Mouse (Mus musculus): ENCODE data around the gene Lmf2. TPM values are rescaled to one million over a fixed set of nuclear protein-coding genes. Genes with fewer than 3 reads are reported as not detected.

Lmf2 gene
- polyA plus RNA-seq, 1 experiment from 2014 or later, result 43.0 TPM

DNA sequence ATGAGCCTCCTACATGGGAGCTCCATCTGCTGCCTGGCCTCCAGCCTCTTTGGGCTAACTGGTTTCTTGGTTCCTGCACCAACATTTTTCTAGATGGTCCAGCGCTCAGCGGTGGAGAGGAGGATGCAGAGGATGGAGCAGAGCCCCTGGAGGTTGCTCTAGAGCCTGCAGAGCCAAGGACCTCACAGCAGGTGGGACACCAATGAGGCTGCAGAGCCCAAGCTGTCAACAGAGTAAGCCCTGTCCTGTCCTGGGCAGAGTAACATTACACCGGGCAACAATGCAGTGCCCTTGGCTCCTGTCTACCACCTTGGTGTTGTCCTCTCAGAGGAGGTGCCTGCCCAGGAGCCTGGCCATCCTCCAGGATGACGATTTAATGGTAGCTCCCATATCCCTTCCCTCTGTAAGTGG lies 9.7 kb upstream of the Lmf2 start:
- Histone ChIP-seq H3K27me3 (no peaks in the 10 kb centered on the region), H3K36me3 (peaks cover 94% of the 10 kb centered on the region), H3K27ac (no peak overlapping the region), H3K9me3 (replicated peaks) (no peaks in the 10 kb centered on the region), H3K4me1 (replicated peaks) (no peaks in the 10 kb centered on the region), H3K9ac (no peak overlapping the region), H3K4me3 (no peak overlapping the region), H3K4me2 (no peak overlapping the region)
- 90% methylated on average over 4 of the region's 4 CpGs for WGBS
- ATAC-seq (replicated peaks; ENCODE audit: insufficient number of reproducible peaks, insufficient read depth, low FRiP score, low read depth), result no peak

DNA sequence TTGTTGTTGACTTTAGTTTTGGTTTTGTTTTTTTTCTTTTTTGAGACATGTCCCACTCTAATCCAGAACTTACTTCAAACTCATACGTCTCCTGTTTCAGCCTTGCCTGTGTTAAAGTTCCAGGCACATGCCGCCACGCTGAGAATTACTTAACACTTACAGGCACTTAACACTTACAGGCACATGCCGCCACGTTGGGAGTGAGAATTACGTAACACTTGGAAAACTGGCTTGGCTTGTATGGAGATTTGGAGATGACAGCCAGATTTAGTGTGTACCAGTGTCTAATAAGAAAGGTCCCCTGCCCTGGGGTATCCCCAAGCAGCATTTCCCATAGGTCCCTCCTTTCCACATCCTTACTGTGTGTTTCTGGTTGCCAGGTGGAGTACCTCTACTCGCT lies 7.6 kb upstream of the Lmf2 start:
- Histone ChIP-seq H3K36me3 (peaks cover 76% of the 10 kb centered on the region), H3K9ac (no peak overlapping the region), H3K27me3 (no peaks in the 10 kb centered on the region), H3K9me3 (replicated peaks) (no peaks in the 10 kb centered on the region), H3K27ac (no peak overlapping the region), H3K4me1 (replicated peaks) (peaks cover 11% of the 10 kb centered on the region), H3K4me2 (no peak overlapping the region), H3K4me3 (no peak overlapping the region)
- ATAC-seq (replicated peaks; ENCODE audit: insufficient number of reproducible peaks, insufficient read depth, low FRiP score, low read depth), result no peak
- 80% methylated on average over 7 of the region's 7 CpGs for WGBS

DNA sequence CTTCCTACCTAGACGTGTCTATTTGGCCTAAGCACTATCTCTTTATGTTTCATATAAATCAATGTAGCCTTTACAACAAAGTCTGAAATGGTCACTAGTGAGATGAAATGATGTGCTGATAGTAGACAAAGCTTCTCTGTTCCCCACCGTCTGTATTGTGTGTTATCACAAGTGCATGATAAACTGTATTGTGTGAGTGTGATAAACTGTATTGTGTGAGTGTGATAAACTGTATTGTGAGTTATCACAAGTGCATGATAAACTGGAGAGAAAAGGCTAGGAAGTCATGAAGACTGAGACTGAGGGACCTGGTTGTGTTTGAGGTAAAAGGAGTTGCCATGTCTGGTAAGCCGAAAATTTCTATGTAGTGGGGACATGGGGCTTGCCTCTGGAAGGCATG lies 3.3 kb upstream of the Lmf2 start:
- no peaks in the 10 kb centered on the region for H3K9me3 ChIP-seq (replicated peaks)
- H3K4me2 ChIP-seq, result no peak overlapping the region
- H3K4me1 ChIP-seq (replicated peaks), result peaks cover 40% of the 10 kb centered on the region
- no peak for ATAC-seq (replicated peaks; ENCODE audit: insufficient number of reproducible peaks, insufficient read depth, low FRiP score, low read depth)
- H3K9ac ChIP-seq, result no peak overlapping the region
- 57% methylated on average over 3 of the region's 3 CpGs for WGBS
- no peak overlapping the region for H3K4me3 ChIP-seq
- no peaks in the 10 kb centered on the region for H3K27me3 ChIP-seq
- no peak overlapping the region for H3K27ac ChIP-seq
- H3K36me3 ChIP-seq, result peaks cover 33% of the 10 kb centered on the region

DNA sequence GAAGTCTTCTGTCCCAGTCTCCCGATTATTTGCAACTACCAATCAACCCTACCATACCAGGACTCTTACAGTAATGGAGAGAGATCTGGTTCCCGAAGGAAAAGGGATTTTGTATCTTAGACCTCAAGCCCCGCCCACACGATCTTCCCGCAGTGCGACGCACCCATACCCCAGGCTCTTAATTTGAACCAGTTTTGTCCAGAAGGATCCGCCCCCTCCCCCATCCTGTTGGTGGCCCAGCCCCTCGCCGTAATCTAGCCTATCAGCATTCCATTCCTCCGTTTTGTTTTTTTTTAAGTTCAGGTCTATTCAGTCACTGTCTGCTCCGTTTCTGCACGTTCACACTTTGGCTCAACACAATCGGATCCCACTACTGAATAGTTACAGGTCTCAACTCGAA lies 913 bp upstream of the Lmf2 start:
- Histone ChIP-seq H3K36me3 (peaks cover 34% of the 10 kb centered on the region), H3K4me3 (peak overlapping the region; percentile 86), H3K27me3 (no peaks in the 10 kb centered on the region), H3K4me1 (replicated peaks) (peaks cover 42% of the 10 kb centered on the region), H3K4me2 (peak overlapping the region; percentile 69), H3K27ac (peak overlapping the region; percentile 87), H3K9ac (peak overlapping the region; percentile 91), H3K9me3 (replicated peaks) (no peaks in the 10 kb centered on the region)
- ATAC-seq (replicated peaks; ENCODE audit: insufficient number of reproducible peaks, insufficient read depth, low FRiP score, low read depth), result peak; percentile 40; the same call in 1 of the 2 replicates
- under 1% methylated on average over 15 of the region's 15 CpGs for WGBS

DNA sequence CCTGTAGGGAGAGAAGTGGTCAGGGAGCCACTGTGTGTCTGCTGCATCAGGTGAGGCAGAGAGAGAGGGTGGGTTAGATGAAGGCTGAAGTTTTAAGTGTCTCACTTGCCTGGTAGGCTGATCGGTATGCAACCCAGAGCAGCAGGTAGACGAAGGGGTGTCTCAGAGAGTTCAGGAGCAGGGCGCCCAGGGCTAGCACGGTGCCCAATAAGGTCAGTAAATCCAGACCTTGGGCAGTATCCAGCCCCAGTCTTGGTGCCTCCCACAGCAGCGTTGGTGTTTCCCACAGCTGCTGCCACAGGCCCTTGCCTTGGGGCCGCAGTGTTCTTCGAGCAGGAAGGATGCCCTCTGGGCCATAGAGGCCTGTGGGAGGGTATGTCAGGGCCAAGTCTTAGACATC lies 1.0 kb downstream of the Lmf2 start:
- Histone ChIP-seq H3K27ac (no peak overlapping the region), H3K36me3 (peaks cover 36% of the 10 kb centered on the region), H3K27me3 (no peaks in the 10 kb centered on the region), H3K9ac (peak overlapping the region; percentile 91), H3K9me3 (replicated peaks) (no peaks in the 10 kb centered on the region), H3K4me3 (peak overlapping the region; percentile 86), H3K4me2 (peak overlapping the region; percentile 69), H3K4me1 (replicated peaks) (peaks cover 42% of the 10 kb centered on the region)
- ATAC-seq (replicated peaks; ENCODE audit: insufficient number of reproducible peaks, insufficient read depth, low FRiP score, low read depth), result no peak
- WGBS, result 73% methylated on average over 7 of the region's 7 CpGs

DNA sequence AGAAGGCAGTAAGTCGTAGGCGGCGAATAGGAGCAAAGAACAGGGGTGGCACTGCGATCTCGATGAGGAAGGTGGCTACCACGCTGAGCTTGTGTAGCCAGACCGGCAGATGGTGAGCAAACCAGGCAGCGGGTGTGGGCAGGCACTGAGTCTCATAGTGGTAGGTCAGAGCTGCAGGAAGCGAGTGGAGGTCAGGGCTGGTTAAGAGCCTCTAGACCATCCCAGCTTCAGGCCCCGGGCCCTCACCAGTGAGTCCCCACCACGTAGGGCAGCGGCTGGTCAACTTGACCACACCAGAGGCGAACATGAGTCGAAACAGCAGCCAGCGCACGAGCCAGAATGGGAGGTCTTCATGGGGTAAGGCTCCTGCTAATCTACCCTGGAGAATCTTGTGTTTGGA lies 1.6 kb downstream of the Lmf2 start:
- Histone ChIP-seq H3K4me3 (no peak overlapping the region), H3K27ac (no peak overlapping the region), H3K27me3 (no peaks in the 10 kb centered on the region), H3K36me3 (peaks cover 36% of the 10 kb centered on the region), H3K9ac (no peak overlapping the region), H3K4me2 (peak overlapping the region; percentile 69), H3K9me3 (replicated peaks) (no peaks in the 10 kb centered on the region), H3K4me1 (replicated peaks) (peaks cover 37% of the 10 kb centered on the region)
- 95% methylated on average over 16 of the region's 16 CpGs for WGBS
- ATAC-seq (replicated peaks; ENCODE audit: insufficient number of reproducible peaks, insufficient read depth, low FRiP score, low read depth), result no peak

DNA sequence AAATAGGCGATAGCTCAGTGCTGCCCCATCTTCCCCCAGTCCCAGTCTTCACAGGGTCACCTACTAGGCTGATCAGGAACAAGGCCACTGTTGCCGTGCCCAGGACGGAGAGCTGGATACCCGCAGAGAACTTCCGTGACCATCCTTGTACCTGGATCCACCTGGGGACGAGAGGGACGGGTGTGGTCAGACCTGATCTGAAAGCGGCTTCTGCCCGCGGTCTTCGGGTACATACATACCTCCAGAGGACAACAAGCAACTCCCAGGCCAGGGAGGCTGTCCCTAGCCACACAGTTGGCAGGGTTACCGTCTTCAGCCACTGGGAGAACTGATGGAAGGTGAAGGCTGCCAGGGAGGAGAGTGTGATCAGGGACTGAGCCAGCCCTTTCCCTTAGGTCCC lies 2.7 kb downstream of the Lmf2 start:
- H3K27me3 ChIP-seq, result no peaks in the 10 kb centered on the region
- no peak overlapping the region for H3K4me3 ChIP-seq
- 94% methylated on average over 12 of the region's 12 CpGs for WGBS
- H3K36me3 ChIP-seq, result peaks cover 36% of the 10 kb centered on the region
- H3K4me1 ChIP-seq (replicated peaks), result peaks cover 29% of the 10 kb centered on the region
- ATAC-seq (replicated peaks; ENCODE audit: insufficient number of reproducible peaks, insufficient read depth, low FRiP score, low read depth), result no peak
- no peaks in the 10 kb centered on the region for H3K9me3 ChIP-seq (replicated peaks)
- no peak overlapping the region for H3K9ac ChIP-seq
- H3K27ac ChIP-seq, result no peak overlapping the region
- H3K4me2 ChIP-seq, result no peak overlapping the region

DNA sequence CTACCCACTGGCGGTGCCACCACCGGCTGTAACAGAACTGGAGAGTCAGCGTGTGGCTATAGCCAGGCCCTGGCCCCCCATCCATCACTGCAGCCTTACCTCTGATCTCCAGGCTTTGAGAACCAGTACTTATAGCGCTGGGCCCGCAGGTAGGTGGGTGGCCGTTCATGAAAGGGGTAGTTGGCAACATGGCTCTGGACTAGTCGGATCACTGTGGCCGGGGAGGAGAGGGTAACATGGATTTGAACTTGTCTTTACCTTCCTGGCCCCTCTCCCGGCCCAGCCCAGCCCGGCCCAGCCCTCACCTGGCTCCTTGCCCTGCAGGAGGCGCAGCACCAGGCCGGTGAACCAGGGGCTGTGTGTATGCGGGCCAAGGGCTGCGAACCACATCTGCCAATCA lies 3.4 kb downstream of the Lmf2 start:
- Histone ChIP-seq H3K36me3 (peaks cover 36% of the 10 kb centered on the region), H3K27ac (no peak overlapping the region), H3K4me1 (replicated peaks) (peaks cover 22% of the 10 kb centered on the region), H3K27me3 (no peaks in the 10 kb centered on the region), H3K9me3 (replicated peaks) (no peaks in the 10 kb centered on the region), H3K4me3 (no peak overlapping the region), H3K9ac (no peak overlapping the region), H3K4me2 (no peak overlapping the region)
- 93% methylated on average over 14 of the region's 14 CpGs for WGBS
- no peak for ATAC-seq (replicated peaks; ENCODE audit: insufficient number of reproducible peaks, insufficient read depth, low FRiP score, low read depth)

DNA sequence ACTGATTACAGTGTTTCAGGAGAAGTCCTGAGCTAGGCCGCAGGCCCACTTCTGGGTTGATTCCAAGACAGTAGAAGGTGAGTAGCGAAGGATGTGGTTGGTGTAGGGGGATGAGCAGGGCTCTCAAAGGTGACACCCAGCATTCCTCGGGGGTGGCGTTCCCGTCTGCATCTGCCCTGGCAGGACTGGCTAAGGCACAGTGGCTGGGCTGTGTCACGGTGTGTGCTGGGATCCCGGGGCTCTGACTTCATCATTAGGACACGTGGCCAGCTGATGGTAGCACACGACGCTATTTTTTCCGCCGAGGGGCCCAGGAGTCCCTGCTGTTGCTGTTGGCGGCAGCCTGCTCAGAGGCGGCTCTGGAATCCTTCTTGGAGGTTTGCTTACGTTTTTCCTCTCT lies 4.2 kb downstream of the Lmf2 start:
- no peaks in the 10 kb centered on the region for H3K27me3 ChIP-seq
- 74% methylated on average over 15 of the region's 15 CpGs for WGBS
- no peak overlapping the region for H3K4me3 ChIP-seq
- H3K9ac ChIP-seq, result no peak overlapping the region
- no peaks in the 10 kb centered on the region for H3K9me3 ChIP-seq (replicated peaks)
- H3K27ac ChIP-seq, result 0 out of 2 replicates have a peak overlapping the region, but pooled peaks have one; percentile 34
- no peak overlapping the region for H3K4me2 ChIP-seq
- peaks cover 15% of the 10 kb centered on the region for H3K4me1 ChIP-seq (replicated peaks)
- no peak for ATAC-seq (replicated peaks; ENCODE audit: insufficient number of reproducible peaks, insufficient read depth, low FRiP score, low read depth)
- peaks cover 36% of the 10 kb centered on the region for H3K36me3 ChIP-seq

DNA sequence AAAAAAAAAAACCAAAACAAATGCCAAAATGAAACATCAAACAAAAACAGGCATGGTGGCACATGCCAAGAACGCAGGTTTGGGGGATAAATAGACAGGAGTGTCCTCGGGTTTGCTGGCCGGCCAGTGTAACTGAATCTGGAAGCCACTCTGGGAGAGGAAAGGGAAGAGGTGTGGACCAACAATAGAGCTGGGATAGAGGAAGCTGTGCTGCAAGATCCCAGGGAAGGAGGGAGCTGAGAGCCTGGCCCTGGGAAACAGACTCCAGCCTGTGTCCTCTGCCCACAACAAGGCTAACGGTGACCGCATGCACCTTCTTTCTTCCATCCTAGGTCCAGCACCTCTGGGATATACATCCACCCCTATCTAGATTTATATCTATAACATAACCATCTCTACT lies 5.0 kb downstream of the Lmf2 start:
- 78% methylated on average over 5 of the region's 5 CpGs for WGBS
- Histone ChIP-seq H3K9me3 (replicated peaks) (no peaks in the 10 kb centered on the region), H3K4me3 (no peak overlapping the region), H3K27me3 (no peaks in the 10 kb centered on the region), H3K36me3 (peaks cover 36% of the 10 kb centered on the region), H3K27ac (peak overlapping the region; percentile 34; the same call in 1 of the 2 replicates), H3K4me2 (no peak overlapping the region), H3K9ac (no peak overlapping the region), H3K4me1 (replicated peaks) (peaks cover 14% of the 10 kb centered on the region)
- ATAC-seq (replicated peaks; ENCODE audit: insufficient number of reproducible peaks, insufficient read depth, low FRiP score, low read depth), result no peak

DNA sequence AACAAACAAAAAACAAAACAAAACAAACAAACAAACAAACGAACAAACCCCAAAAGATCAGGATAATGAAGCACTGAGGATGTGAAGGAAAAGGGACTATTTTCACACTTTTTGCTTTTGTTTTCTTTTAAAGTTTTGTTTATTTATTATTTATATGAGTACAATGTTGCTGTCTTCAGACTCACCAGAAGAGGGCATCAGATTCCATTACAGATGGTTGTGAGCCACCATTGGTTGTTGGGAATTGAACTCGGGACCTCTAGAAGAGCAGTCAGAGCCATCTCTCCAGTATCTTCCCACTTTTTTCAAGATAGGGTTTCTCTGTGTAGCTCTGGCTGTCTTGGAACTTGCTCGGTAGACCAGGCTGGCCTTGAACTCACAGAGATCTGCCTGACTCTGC lies 12.1 kb downstream of the Lmf2 start:
- no peaks in the 10 kb centered on the region for H3K4me1 ChIP-seq (replicated peaks)
- no peak overlapping the region for H3K4me2 ChIP-seq
- 76% methylated on average over 3 of the region's 3 CpGs for WGBS
- H3K36me3 ChIP-seq, result no peaks in the 10 kb centered on the region
- H3K27ac ChIP-seq, result no peak overlapping the region
- no peaks in the 10 kb centered on the region for H3K27me3 ChIP-seq
- no peak for ATAC-seq (replicated peaks; ENCODE audit: insufficient number of reproducible peaks, insufficient read depth, low FRiP score, low read depth)
- H3K9me3 ChIP-seq (replicated peaks), result no peaks in the 10 kb centered on the region
- no peak overlapping the region for H3K9ac ChIP-seq
- H3K4me3 ChIP-seq, result no peak overlapping the region

DNA sequence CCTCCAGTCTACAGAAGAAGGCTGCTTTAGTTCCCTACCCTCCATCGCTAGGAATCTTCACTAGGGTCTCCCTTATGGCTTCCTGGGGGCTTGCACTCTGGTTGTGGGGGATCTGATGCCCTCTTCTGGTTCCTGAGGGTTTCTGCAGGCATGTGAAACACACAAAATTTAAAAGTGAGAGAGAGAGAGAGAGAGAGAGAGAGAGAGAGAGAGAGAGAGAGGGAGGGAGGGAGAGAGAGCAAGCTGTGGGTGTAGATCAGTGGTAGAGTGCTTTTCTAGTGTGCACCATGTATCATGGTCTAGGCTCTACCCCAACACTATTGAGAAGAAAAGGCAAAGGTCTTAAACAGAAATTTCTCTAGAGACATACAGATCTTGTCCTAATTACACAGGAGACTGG lies 13.8 kb downstream of the Lmf2 start:
- ATAC-seq (replicated peaks; ENCODE audit: insufficient number of reproducible peaks, insufficient read depth, low FRiP score, low read depth), result no peak
- no peaks in the 10 kb centered on the region for H3K9me3 ChIP-seq (replicated peaks)
- H3K4me3 ChIP-seq, result no peak overlapping the region
- H3K27ac ChIP-seq, result no peak overlapping the region
- no peak overlapping the region for H3K4me2 ChIP-seq
- H3K36me3 ChIP-seq, result no peaks in the 10 kb centered on the region
- H3K27me3 ChIP-seq, result no peaks in the 10 kb centered on the region
- no peak overlapping the region for H3K9ac ChIP-seq
- H3K4me1 ChIP-seq (replicated peaks), result no peaks in the 10 kb centered on the region
- 44% methylated on average over 1 of the region's 1 CpGs for WGBS
